Mouse (Mus musculus) limb, embryonic 11.5 days (tissue): Measurements from ENCODE around the gene Bod1. TPM values are rescaled to one million over a fixed set of nuclear protein-coding genes. Genes with fewer than 3 reads are reported as not detected.

Experiments used
- ATAC-seq: fragments of 200-750 bp; cut with Nextera tagmentation; 2 replicates; pipeline ENCODE4 v1.8.0; 2017; ENCODE audit warnings: low read depth; ENCODE audit not compliant: insufficient number of reproducible peaks, low FRiP score, low TSS enrichment
- DNase-seq: peaks from one replicate; pipeline ENCODE4 v3.0.0-alpha.2; 2015; ENCODE audit warnings: low spot score
- H3K27ac ChIP-seq: fragments of 300-500 bp; sonication (generic); replicated peaks from 2 replicates; pipeline ENCODE4 v1.5.1; 2014; ENCODE audit warnings: low read depth, mild to moderate bottlenecking, low read length
- H3K27me3 ChIP-seq: fragments of 300-500 bp; sonication (generic); 2 replicates; pipeline ENCODE4 v1.6.1; 2014; ENCODE audit warnings: mild to moderate bottlenecking, low read length, mixed read lengths; ENCODE audit not compliant: control insufficient read depth, insufficient read depth
- H3K36me3 ChIP-seq: fragments of 300-500 bp; sonication (generic); 2 replicates; pipeline ENCODE4 v1.6.1; 2014; ENCODE audit warnings: mild to moderate bottlenecking, low read length, moderate library complexity, mixed read lengths; ENCODE audit not compliant: control insufficient read depth, insufficient read depth
- H3K4me1 ChIP-seq: fragments of 300-500 bp; sonication (generic); 2 replicates; pipeline ENCODE4 v1.6.1; 2014; ENCODE audit warnings: low read length, mixed read lengths; ENCODE audit not compliant: control insufficient read depth, insufficient read depth
- H3K4me2 ChIP-seq: fragments of 300-500 bp; sonication (generic); 2 replicates; pipeline ENCODE4 v1.6.1; 2014; ENCODE audit warnings: low read depth, mild to moderate bottlenecking, moderate library complexity; ENCODE audit not compliant: severe bottlenecking
- H3K4me3 ChIP-seq: fragments of 300-500 bp; sonication (generic); 2 replicates; pipeline ENCODE4 v1.5.1; 2014; ENCODE audit warnings: low read depth, low read length
- H3K9ac ChIP-seq: fragments of 300-500 bp; sonication (generic); 2 replicates; pipeline ENCODE4 v1.6.1; 2014; ENCODE audit warnings: mild to moderate bottlenecking, low read length
- H3K9me3 ChIP-seq: fragments of 300-500 bp; sonication (generic); 2 replicates; pipeline ENCODE4 v1.6.1; 2016; ENCODE audit warnings: low read length; ENCODE audit not compliant: control insufficient read depth
- WGBS: fragments of 180-500 bp; shearing (Covaris S2); extraction: QIAGEN DNeasy Blood & Tissue Kit; methylation state at CpG from one replicate; pipeline ENCODE4 v1.1.7; 2014; 5-methylcytosine and 5-hydroxymethylcytosine counted together
- polyA plus RNA-seq: library from polyadenylated mRNA; unstranded; fragments of >200 nt; fragmentation: Nextera tagmentation; extraction: Ambion mirVana; gene quantifications from 2 replicates; pipeline ENCODE4 v1.2.1, GENCODE M21; 2014

Gene Bod1
- polyA plus RNA-seq, 1 experiment from 2014 or later: 128 TPM

GRCm38 (mm10) chr11:31699502-31699901 lies 27.8 kb upstream of the Bod1 start:
- Histone ChIP-seq H3K27ac (no peak overlapping the region), H3K4me1 (no peaks in the 10 kb centered on the region), H3K27me3 (no peaks in the 10 kb centered on the region), H3K4me2 (no peak overlapping the region), H3K4me3 (no peak overlapping the region), H3K36me3 (no peaks in the 10 kb centered on the region), H3K9me3 (no peaks in the 10 kb centered on the region), H3K9ac (no peak overlapping the region)
- ATAC-seq (no peak), DNase-seq (no peak)
- 62% methylated on average over 3 of the region's 3 CpGs for WGBS

- Histone ChIP-seq H3K27me3 (no peaks in the 10 kb centered on the region), H3K9ac (no peak overlapping the region), H3K4me2 (no peak overlapping the region), H3K4me3 (no peak overlapping the region), H3K27ac (no peak overlapping the region), H3K9me3 (no peaks in the 10 kb centered on the region), H3K36me3 (no peaks in the 10 kb centered on the region), H3K4me1 (no peaks in the 10 kb centered on the region)
- 91% methylated on average over 4 of the region's 4 CpGs for WGBS
- no peak for ATAC-seq
- DNase-seq: no peak
Measured at GRCm38 (mm10) chr11:31694801-31695200, 23.1 kb upstream of the Bod1 start.

- H3K36me3 ChIP-seq: no peaks in the 10 kb centered on the region
- WGBS: 88% methylated on average over 1 of the region's 1 CpGs
- H3K9me3 ChIP-seq: no peaks in the 10 kb centered on the region
- H3K27me3 ChIP-seq: no peaks in the 10 kb centered on the region
- no peak overlapping the region for H3K9ac ChIP-seq
- no peak overlapping the region for H3K27ac ChIP-seq
- H3K4me3 ChIP-seq: no peak overlapping the region
- DNase-seq (no peak), ATAC-seq (no peak)
- H3K4me1 ChIP-seq: no peaks in the 10 kb centered on the region
- no peak overlapping the region for H3K4me2 ChIP-seq
Measured at GRCm38 (mm10) chr11:31694109-31694508, 22.4 kb upstream of the Bod1 start.

GRCm38 (mm10) chr11:31693322-31693721 lies 21.6 kb upstream of the Bod1 start:
- DNase-seq (no peak), ATAC-seq (no peak)
- H3K9ac ChIP-seq: no peak overlapping the region
- no peaks in the 10 kb centered on the region for H3K27me3 ChIP-seq
- no peak overlapping the region for H3K27ac ChIP-seq
- no peaks in the 10 kb centered on the region for H3K4me1 ChIP-seq
- WGBS: 95% methylated on average over 2 of the region's 2 CpGs
- H3K4me2 ChIP-seq: no peak overlapping the region
- H3K4me3 ChIP-seq: no peak overlapping the region
- H3K9me3 ChIP-seq: no peaks in the 10 kb centered on the region
- no peaks in the 10 kb centered on the region for H3K36me3 ChIP-seq

- Histone ChIP-seq H3K4me3 (no peak overlapping the region), H3K27ac (no peak overlapping the region), H3K36me3 (no peaks in the 10 kb centered on the region), H3K9me3 (no peaks in the 10 kb centered on the region), H3K9ac (no peak overlapping the region), H3K4me2 (no peak overlapping the region), H3K27me3 (no peaks in the 10 kb centered on the region), H3K4me1 (no peaks in the 10 kb centered on the region)
- no peak for DNase-seq
- WGBS: 68% methylated on average over 4 of the region's 4 CpGs
- ATAC-seq: no peak
Measured at GRCm38 (mm10) chr11:31688956-31689355, 17.3 kb upstream of the Bod1 start.

GRCm38 (mm10) chr11:31684913-31685567 lies 13.4 kb upstream of the Bod1 start:
- no peak for ATAC-seq
- H3K27ac ChIP-seq: no peak overlapping the region
- no peaks in the 10 kb centered on the region for H3K27me3 ChIP-seq
- H3K36me3 ChIP-seq: no peaks in the 10 kb centered on the region
- no peak overlapping the region for H3K4me2 ChIP-seq
- no peak overlapping the region for H3K4me3 ChIP-seq
- 85% methylated on average over 9 of the region's 9 CpGs for WGBS
- no peak overlapping the region for H3K9ac ChIP-seq
- H3K9me3 ChIP-seq: no peaks in the 10 kb centered on the region
- H3K4me1 ChIP-seq: no peaks in the 10 kb centered on the region; the same call in 1 of the 2 replicates
- no peak for DNase-seq

GRCm38 (mm10) chr11:31684126-31684525 lies 12.4 kb upstream of the Bod1 start:
- no peak for DNase-seq
- H3K27ac ChIP-seq: no peak overlapping the region
- no peaks in the 10 kb centered on the region; the same call in 1 of the 2 replicates for H3K4me1 ChIP-seq
- H3K27me3 ChIP-seq: no peaks in the 10 kb centered on the region
- H3K36me3 ChIP-seq: no peaks in the 10 kb centered on the region
- ATAC-seq: no peak
- H3K9ac ChIP-seq: no peak overlapping the region
- H3K4me2 ChIP-seq: no peak overlapping the region
- H3K4me3 ChIP-seq: no peak overlapping the region
- WGBS: 79% methylated on average over 2 of the region's 2 CpGs
- H3K9me3 ChIP-seq: no peaks in the 10 kb centered on the region

GRCm38 (mm10) chr11:31679840-31680381 lies 8.2 kb upstream of the Bod1 start:
- ATAC-seq: no peak
- Histone ChIP-seq H3K4me3 (no peak overlapping the region), H3K27ac (no peak overlapping the region), H3K27me3 (no peaks in the 10 kb centered on the region), H3K4me1 (no peaks in the 10 kb centered on the region; the same call in 1 of the 2 replicates), H3K9me3 (no peaks in the 10 kb centered on the region), H3K36me3 (no peaks in the 10 kb centered on the region), H3K4me2 (no peak overlapping the region), H3K9ac (no peak overlapping the region)
- DNase-seq: no peak
- WGBS: 84% methylated on average over 16 of the region's 16 CpGs

- ATAC-seq (no peak), DNase-seq (no peak)
- H3K9ac ChIP-seq: no peak overlapping the region
- H3K27me3 ChIP-seq: no peaks in the 10 kb centered on the region
- no peaks in the 10 kb centered on the region; the same call in 1 of the 2 replicates for H3K4me1 ChIP-seq
- H3K36me3 ChIP-seq: no peaks in the 10 kb centered on the region
- 93% methylated on average over 5 of the region's 5 CpGs for WGBS
- no peak overlapping the region for H3K4me3 ChIP-seq
- H3K27ac ChIP-seq: no peak overlapping the region
- no peak overlapping the region for H3K4me2 ChIP-seq
- H3K9me3 ChIP-seq: no peaks in the 10 kb centered on the region
Measured at GRCm38 (mm10) chr11:31677309-31677708, 5.6 kb upstream of the Bod1 start.
